Mouse (Mus musculus): ENCODE measurements around the gene Copa. TPM values are rescaled to one million over a fixed set of nuclear protein-coding genes. Genes with fewer than 3 reads are reported as not detected.

Gene Copa
- polyA plus RNA-seq (2017; shearing (Covaris generic)): 100 to 1,000 TPM; 198 to 237 TPM

GRCm38 (mm10) chr1:172082101-172082898, at the start of gene Copa, which contains the start of gene Ncstn:
Gene Copa, plus strand, starts transcription at chr1:172082529.
Gene Ncstn, minus strand, starts transcription at chr1:172082795.

GRCm38 (mm10) chr1:172057491-172057921, 24.8 kb upstream of the Copa start, which contains the start of gene Nhlh1:
Gene Nhlh1, minus strand, starts transcription at chr1:172057573.

GRCm38 (mm10) chr1:172126376-172127347, 44.3 kb downstream of the Copa start, which contains the start of gene Pex19:
Gene Pex19, plus strand, starts transcription at chr1:172126755.

DNA sequence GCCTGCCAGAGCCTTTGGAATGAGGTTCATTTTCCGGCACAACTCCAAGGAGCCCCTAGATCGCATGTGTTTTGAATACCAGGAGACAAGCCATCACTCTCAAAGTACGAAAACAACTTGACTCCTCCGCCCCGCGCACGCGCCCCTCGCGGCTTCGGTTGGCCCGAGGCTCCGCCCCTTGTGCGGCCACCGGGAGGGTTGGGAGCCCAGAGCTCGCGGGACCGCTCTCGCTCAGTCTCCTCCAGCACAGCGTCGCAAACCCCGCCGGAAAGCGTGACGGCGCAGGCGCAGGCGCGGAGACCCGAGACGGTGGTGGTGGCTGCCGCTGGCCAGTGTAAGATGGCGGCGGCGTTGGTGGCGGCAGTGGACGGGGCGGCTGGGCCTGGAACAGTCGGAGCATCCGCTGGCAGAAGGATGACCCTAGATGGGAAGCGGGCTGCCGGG, 65.5 kb downstream of the Copa start, which contains the start of gene Dcaf8:
Gene Dcaf8, plus strand, starts transcription at position 250 of the 444 bp plus-strand sequence.

Other genes starting within 250 kb of the Copa start
- 100 to 1,000 TPM; 128 to 133 TPM for gene Cd84, start 242.8 kb upstream of the Copa start, polyA plus RNA-seq (2017; shearing (Covaris generic))
- under 1 TPM; 0.32 to 0.47 TPM for gene Gm10521, start 186.9 kb upstream of the Copa start, polyA plus RNA-seq (2017; shearing (Covaris generic))
- 100 to 1,000 TPM; 436 to 467 TPM for gene Slamf6, start 165.0 kb upstream of the Copa start, polyA plus RNA-seq (2017; shearing (Covaris generic))
- gene Vangl2, start 54.1 kb upstream of the Copa start, polyA plus RNA-seq (2017; shearing (Covaris generic)): under 1 TPM; 0.72 to 0.95 TPM
- gene Nhlh1, start 25.0 kb upstream of the Copa start, polyA plus RNA-seq (2017; shearing (Covaris generic)): under 1 TPM in 1 of 2 experiments, not detected in 1; 0.78 TPM
- 100 to 1,000 TPM; 131 to 141 TPM for gene Ncstn, start 266 bp downstream of the Copa start, polyA plus RNA-seq (2017; shearing (Covaris generic))
- gene Pex19, start 44.2 kb downstream of the Copa start, polyA plus RNA-seq (2017; shearing (Covaris generic)): 10 to 100 TPM; 44.8 to 54.5 TPM
- gene Dcaf8, start 65.6 kb downstream of the Copa start, polyA plus RNA-seq (2017; shearing (Covaris generic)): 100 to 1,000 TPM; 104 to 123 TPM
- gene Pea15a, start 124.3 kb downstream of the Copa start, polyA plus RNA-seq (2017; shearing (Covaris generic)): 10 to 100 TPM; 55.8 to 83.7 TPM
- not detected for gene Casq1, start 137.3 kb downstream of the Copa start, polyA plus RNA-seq (2017; shearing (Covaris generic))
- 1 to 10 TPM in 1 of 2 experiments, not detected in 1; 1.2 TPM for gene Atp1a4, start 175.9 kb downstream of the Copa start, polyA plus RNA-seq (2017; shearing (Covaris generic))
- 10 to 100 TPM; 30.5 to 47.2 TPM for gene Igsf8, start 179.1 kb downstream of the Copa start, polyA plus RNA-seq (2017; shearing (Covaris generic))
- gene Atp1a2, start 215.5 kb downstream of the Copa start, polyA plus RNA-seq (2017; shearing (Covaris generic)): 1 to 10 TPM in 1 of 2 experiments, under 1 TPM in 1; 0.22 to 2.1 TPM
- gene Kcnj9, start 246.8 kb downstream of the Copa start, polyA plus RNA-seq (2017; shearing (Covaris generic)): under 1 TPM in 1 of 2 experiments, not detected in 1; 0.87 TPM

Measured in inflammation-experienced regulatory T-cells (primary cell).